Mouse (Mus musculus) brain, embryonic 14.5 days (tissue): ENCODE results near the gene Vwa7.

Experiments
- CTCF ChIP-seq: fragments of 200-500 bp; IDR thresholded peaks from 2 replicates; pipeline ENCODE4 v1.5.1; 2012; ENCODE audit warnings: inconsistent platforms, mild to moderate bottlenecking, moderate library complexity, borderline replicate concordance; ENCODE audit not compliant: insufficient read depth, insufficient read length; ENCODE audit errors: extremely low read depth
- POLR2A ChIP-seq: fragments of 200-500 bp; IDR thresholded peaks from 2 replicates; pipeline ENCODE4 v1.6.1; 2012; ENCODE audit warnings: mild to moderate bottlenecking, inconsistent platforms, borderline replicate concordance; ENCODE audit not compliant: poor library complexity, insufficient read depth, insufficient read length, severe bottlenecking; ENCODE audit errors: extremely low read depth

DNA sequence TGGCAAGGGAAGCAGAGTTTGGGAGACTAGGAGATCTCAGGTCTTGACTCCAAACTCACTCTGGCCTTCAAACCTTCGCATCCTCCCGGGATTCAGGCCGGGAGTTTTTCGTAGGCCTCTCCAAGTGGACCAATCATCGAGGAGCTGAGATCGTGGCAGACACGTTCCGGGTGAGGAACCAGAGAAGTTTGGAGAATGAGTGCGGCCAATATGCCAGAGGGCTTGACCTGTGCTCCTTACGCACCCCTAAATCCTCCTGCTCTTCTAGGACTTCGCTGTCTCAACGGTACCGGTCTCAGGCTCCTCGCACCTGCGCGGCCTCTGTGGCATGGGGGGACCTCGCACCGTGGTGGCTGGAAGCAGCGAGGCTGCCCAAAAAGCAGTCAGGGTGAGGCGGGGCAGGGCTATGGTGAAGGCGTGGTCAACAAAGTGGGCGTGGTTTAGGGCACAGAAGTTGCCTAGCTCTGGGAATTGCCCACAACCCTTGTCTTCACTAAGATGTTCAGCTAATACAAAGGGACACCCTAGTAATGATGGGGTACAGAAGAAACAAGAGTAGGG is 44.4 kb downstream of the Vwa7 start:
- TF ChIP-seq CTCF = no peak
- TF ChIP-seq POLR2A = no peak
